Mouse (Mus musculus): ENCODE measurements around the gene Dnase2b. TPM values are rescaled to one million over a fixed set of nuclear protein-coding genes. Genes with fewer than 3 reads are reported as not detected.

Gene Dnase2b
- 0.04 TPM in 1 of 2 replicates, not detected in the other for polyA plus RNA-seq (2012; rRNA removed)

DNA sequence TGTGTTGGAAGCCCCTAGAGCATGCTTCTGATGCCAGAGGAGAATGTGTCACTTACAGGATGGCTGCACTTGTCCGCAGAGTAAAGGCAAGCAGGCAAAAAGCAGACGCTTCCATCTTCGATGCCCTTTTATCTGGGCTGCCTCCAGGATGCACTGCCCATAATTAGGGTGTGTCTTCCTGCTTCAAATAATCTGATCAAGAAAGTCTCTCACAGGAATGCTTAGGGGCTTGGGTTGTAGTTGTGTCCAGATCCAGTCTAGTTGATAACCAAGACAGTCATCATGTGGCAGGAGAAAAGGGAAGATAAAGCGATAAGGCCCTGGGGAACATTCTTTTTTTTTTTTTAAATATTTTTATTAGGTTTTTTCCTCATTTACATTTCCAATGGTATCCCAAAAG lies at the start of gene Dnase2b:
Gene Dnase2b, minus strand, starts transcription at position 101 of the 400 bp plus-strand sequence.
- Histone ChIP-seq H3K4me1 (ENCODE audit: control insufficient read depth, insufficient read depth, low read length) (no peaks in the 10 kb centered on the region), H3K4me3 (replicated peaks; ENCODE audit: extremely low read depth, low read depth, low read length) (no peak within 1 kb of the TSS)
- 77% methylated on average over 4 of the region's 4 CpGs for WGBS
- DNase-seq = no peak
- TF ChIP-seq POLR2A (IDR thresholded peaks at IDR 0.05; ENCODE audit: borderline replicate concordance, extremely low read depth, low read depth, low read length) (no peak), CTCF (IDR thresholded peaks at IDR 0.05; ENCODE audit: insufficient read depth, low read length) (no peak)

DNA sequence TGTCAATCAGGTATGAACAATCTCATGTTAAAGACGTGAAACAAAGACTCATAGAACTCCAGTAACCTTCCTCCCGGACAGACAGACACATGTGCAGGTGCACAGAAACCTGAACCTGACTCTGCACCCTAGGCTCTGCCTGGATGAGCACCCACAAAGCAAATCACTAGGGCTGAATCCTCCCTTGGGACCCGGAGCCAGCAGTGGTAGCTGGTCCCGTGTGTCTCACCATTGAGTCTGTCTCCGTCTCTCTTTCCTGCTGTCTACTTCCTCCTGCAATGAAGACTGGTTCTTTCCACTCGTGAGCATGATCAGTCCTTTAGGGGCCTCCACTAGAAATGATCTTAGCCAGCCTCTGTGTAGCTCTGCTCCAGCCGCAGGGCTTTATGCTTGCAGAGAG lies 46.5 kb upstream of the Dnase2b start:
- WGBS = 77% methylated on average over 7 of the region's 7 CpGs
- Histone ChIP-seq H3K4me3 (replicated peaks; ENCODE audit: extremely low read depth, low read depth, low read length) (no peak overlapping the region), H3K4me1 (ENCODE audit: control insufficient read depth, insufficient read depth, low read length) (no peaks in the 10 kb centered on the region)
- no peak for TF ChIP-seq CTCF (IDR thresholded peaks at IDR 0.05; ENCODE audit: insufficient read depth, low read length)
- TF ChIP-seq POLR2A (IDR thresholded peaks at IDR 0.05; ENCODE audit: borderline replicate concordance, extremely low read depth, low read depth, low read length) = no peak
- DNase-seq = no peak

DNA sequence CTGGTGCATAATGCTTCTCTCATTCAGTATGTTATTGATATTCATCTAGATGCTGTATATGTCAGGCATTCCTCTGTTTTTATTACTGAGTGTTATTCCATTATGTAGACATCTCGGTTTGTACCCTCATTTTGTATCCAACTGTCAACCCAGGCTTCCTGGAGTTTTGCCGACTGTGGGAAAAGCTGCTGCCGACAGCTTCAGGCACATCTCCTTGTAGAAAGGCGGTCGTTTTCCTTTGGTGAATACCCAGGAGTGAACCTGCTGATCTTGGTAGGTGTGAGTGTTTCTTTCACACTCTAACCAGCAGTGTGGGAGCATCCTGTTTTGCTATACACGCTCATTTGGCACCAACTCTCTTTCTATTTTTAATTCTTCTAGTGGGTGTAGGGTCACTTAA lies 45.6 kb upstream of the Dnase2b start:
- no peak for TF ChIP-seq CTCF (IDR thresholded peaks at IDR 0.05; ENCODE audit: insufficient read depth, low read length)
- no peak for TF ChIP-seq POLR2A (IDR thresholded peaks at IDR 0.05; ENCODE audit: borderline replicate concordance, extremely low read depth, low read depth, low read length)
- DNase-seq = no peak
- Histone ChIP-seq H3K4me1 (ENCODE audit: control insufficient read depth, insufficient read depth, low read length) (no peaks in the 10 kb centered on the region), H3K4me3 (replicated peaks; ENCODE audit: extremely low read depth, low read depth, low read length) (no peak overlapping the region)
- WGBS = 38% methylated on average over 6 of the region's 6 CpGs

DNA sequence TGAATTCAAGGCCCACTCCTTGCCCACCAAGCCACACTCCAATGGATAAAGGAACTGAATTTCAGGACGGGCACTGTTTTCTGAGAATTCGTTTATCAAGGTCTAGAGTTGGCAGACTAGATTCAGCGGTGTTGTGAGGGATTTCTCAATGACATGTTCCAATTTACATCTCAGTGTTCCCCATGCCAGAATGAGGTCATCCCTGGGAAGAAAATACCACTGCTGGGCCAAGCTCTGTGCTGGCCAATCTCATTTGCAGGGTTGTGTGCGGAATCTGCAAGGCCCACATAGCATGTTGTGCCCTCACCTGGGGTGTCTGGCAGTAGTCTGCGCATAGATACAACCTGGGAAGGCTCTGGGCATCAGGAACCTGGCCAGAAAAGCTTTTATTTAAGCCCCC lies 43.9 kb upstream of the Dnase2b start:
- no peak for TF ChIP-seq CTCF (IDR thresholded peaks at IDR 0.05; ENCODE audit: insufficient read depth, low read length)
- no peak for TF ChIP-seq POLR2A (IDR thresholded peaks at IDR 0.05; ENCODE audit: borderline replicate concordance, extremely low read depth, low read depth, low read length)
- no peaks in the 10 kb centered on the region for H3K4me1 ChIP-seq (ENCODE audit: control insufficient read depth, insufficient read depth, low read length)
- DNase-seq = no peak
- no peak overlapping the region for H3K4me3 ChIP-seq (replicated peaks; ENCODE audit: extremely low read depth, low read depth, low read length)
- WGBS = 79% methylated on average over 5 of the region's 5 CpGs

- H3K4me3 ChIP-seq (replicated peaks; ENCODE audit: extremely low read depth, low read depth, low read length) = no peak overlapping the region
- TF ChIP-seq CTCF (IDR thresholded peaks at IDR 0.05; ENCODE audit: insufficient read depth, low read length) = no peak
- TF ChIP-seq POLR2A (IDR thresholded peaks at IDR 0.05; ENCODE audit: borderline replicate concordance, extremely low read depth, low read depth, low read length) = no peak
- no peak for DNase-seq
- H3K4me1 ChIP-seq (ENCODE audit: control insufficient read depth, insufficient read depth, low read length) = no peaks in the 10 kb centered on the region
- WGBS = 94% methylated on average over 1 of the region's 1 CpGs
These were observed 42.8 kb upstream of the Dnase2b start for GRCm38 (mm10) chr3:146658061-146658639.

GRCm38 (mm10) chr3:146657433-146657832 lies 42.0 kb upstream of the Dnase2b start:
- no peak for DNase-seq
- no peaks in the 10 kb centered on the region for H3K4me1 ChIP-seq (ENCODE audit: control insufficient read depth, insufficient read depth, low read length)
- no peak overlapping the region for H3K4me3 ChIP-seq (replicated peaks; ENCODE audit: extremely low read depth, low read depth, low read length)
- TF ChIP-seq CTCF (IDR thresholded peaks at IDR 0.05; ENCODE audit: insufficient read depth, low read length) (no peak), POLR2A (IDR thresholded peaks at IDR 0.05; ENCODE audit: borderline replicate concordance, extremely low read depth, low read depth, low read length) (no peak)
- WGBS = 71% methylated on average over 5 of the region's 5 CpGs

DNA sequence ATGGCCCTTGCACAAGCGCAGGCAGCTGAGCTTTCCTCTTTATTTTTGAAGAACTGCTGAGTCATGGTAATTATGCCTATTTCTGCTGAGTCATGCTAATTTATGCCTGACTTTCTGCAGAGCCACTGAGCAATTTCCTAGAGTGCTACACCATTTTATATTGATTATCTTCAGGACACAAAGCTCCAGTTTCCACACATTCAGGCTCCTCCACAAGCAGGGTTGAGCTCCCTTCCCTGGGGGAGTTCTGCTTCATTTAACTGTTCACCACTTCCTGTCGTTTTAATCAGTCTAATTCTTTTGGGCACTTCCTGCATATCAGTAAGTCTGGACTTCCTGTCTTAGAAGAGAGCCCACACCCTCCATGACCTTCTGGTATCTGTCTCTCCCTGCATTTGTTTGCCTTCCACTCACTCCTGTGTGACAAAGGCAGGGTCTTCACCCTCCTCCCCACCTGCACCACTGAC lies 39.7 kb upstream of the Dnase2b start:
- WGBS = 47% methylated on average over 2 of the region's 2 CpGs
- TF ChIP-seq POLR2A (IDR thresholded peaks at IDR 0.05; ENCODE audit: borderline replicate concordance, extremely low read depth, low read depth, low read length) (no peak), CTCF (IDR thresholded peaks at IDR 0.05; ENCODE audit: insufficient read depth, low read length) (no peak)
- DNase-seq = no peak
- Histone ChIP-seq H3K4me1 (ENCODE audit: control insufficient read depth, insufficient read depth, low read length) (no peaks in the 10 kb centered on the region), H3K4me3 (replicated peaks; ENCODE audit: extremely low read depth, low read depth, low read length) (no peak overlapping the region)

DNA sequence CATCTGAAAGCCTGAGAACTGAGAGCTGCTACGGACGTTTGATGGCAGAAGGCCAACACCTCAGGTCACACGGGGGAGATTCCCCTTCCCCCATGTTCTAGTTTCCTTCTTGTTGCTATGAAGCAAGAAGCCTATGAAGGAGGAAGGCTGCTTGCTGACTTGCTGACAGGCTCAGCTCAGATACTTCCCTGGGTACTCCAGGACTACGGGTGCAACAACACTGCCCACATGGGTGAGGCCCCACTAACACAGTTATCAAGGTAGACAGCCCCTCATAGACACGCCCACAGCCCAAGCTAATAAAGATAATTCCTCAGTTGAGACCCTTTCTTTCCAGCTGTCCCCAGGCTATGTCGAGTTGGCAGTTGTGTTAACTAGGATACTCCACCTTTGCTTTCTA lies 38.3 kb upstream of the Dnase2b start:
- Histone ChIP-seq H3K4me1 (ENCODE audit: control insufficient read depth, insufficient read depth, low read length) (no peaks in the 10 kb centered on the region), H3K4me3 (replicated peaks; ENCODE audit: extremely low read depth, low read depth, low read length) (no peak overlapping the region)
- no peak for DNase-seq
- TF ChIP-seq CTCF (IDR thresholded peaks at IDR 0.05; ENCODE audit: insufficient read depth, low read length) (no peak), POLR2A (IDR thresholded peaks at IDR 0.05; ENCODE audit: borderline replicate concordance, extremely low read depth, low read depth, low read length) (no peak)
- WGBS = 57% methylated on average over 6 of the region's 6 CpGs

GRCm38 (mm10) chr3:146652431-146652830 lies 37.0 kb upstream of the Dnase2b start:
- no peak for TF ChIP-seq CTCF (IDR thresholded peaks at IDR 0.05; ENCODE audit: insufficient read depth, low read length)
- TF ChIP-seq POLR2A (IDR thresholded peaks at IDR 0.05; ENCODE audit: borderline replicate concordance, extremely low read depth, low read depth, low read length) = no peak
- WGBS = 80% methylated on average over 5 of the region's 5 CpGs
- DNase-seq = no peak
- no peaks in the 10 kb centered on the region for H3K4me1 ChIP-seq (ENCODE audit: control insufficient read depth, insufficient read depth, low read length)
- H3K4me3 ChIP-seq (replicated peaks; ENCODE audit: extremely low read depth, low read depth, low read length) = no peak overlapping the region

DNA sequence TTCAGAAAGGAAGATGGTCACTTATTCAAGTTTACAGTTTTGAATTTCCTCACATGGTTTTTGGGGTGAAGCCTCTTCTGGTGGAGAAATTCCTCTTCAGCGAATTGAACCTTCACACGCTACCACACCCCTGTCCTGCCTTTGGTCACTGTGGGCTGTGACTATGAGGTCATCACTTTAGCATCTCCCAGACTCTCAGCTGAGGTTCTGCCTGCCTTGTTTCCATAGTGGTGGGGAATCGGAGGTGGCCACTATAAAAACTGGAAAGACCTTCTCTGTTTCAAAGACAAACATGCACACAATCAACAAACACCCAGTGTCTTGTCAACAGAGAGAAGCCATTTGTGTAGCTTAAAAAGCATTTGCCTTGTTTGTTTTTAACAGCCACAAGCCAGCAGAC lies 35.8 kb upstream of the Dnase2b start, which contains the start of gene 4930503B20Rik:
Gene 4930503B20Rik, minus strand, starts transcription at position 101 of the 400 bp plus-strand sequence.
- DNase-seq = no peak
- TF ChIP-seq POLR2A (IDR thresholded peaks at IDR 0.05; ENCODE audit: borderline replicate concordance, extremely low read depth, low read depth, low read length) (no peak), CTCF (IDR thresholded peaks at IDR 0.05; ENCODE audit: insufficient read depth, low read length) (no peak)
- Histone ChIP-seq H3K4me1 (ENCODE audit: control insufficient read depth, insufficient read depth, low read length) (no peaks in the 10 kb centered on the region), H3K4me3 (replicated peaks; ENCODE audit: extremely low read depth, low read depth, low read length) (no peak within 1 kb of the TSS)
- WGBS = 75% methylated on average over 3 of the region's 3 CpGs
